Mouse (Mus musculus) forebrain, postnatal 0 days (tissue): ENCODE results near the gene Prdm16. TPM values are rescaled to one million over a fixed set of nuclear protein-coding genes. Genes with fewer than 3 reads are reported as not detected.

ENCODE experiments used
- ATAC-seq: fragments of 200-750 bp; cut with Nextera tagmentation; 2 replicates; pipeline ENCODE4 v1.8.0; 2017; ENCODE audit warnings: mild to moderate bottlenecking, moderate library complexity
- DNase-seq: peaks from one replicate; pipeline ENCODE4 v3.0.0-alpha.2; 2015
- H3K27ac ChIP-seq: fragments of 300-500 bp; sonication (generic); 2 replicates; pipeline ENCODE4 v1.5.1; 2014; ENCODE audit warnings: low read depth, mild to moderate bottlenecking, antibody characterized with exemption, low read length, moderate library complexity, mixed read lengths
- H3K27me3 ChIP-seq: fragments of 300-500 bp; sonication (generic); 2 replicates; pipeline ENCODE4 v1.6.1; 2014; ENCODE audit warnings: mild to moderate bottlenecking, low read length, mixed read lengths; ENCODE audit not compliant: insufficient read depth
- H3K36me3 ChIP-seq: fragments of 300-500 bp; sonication (generic); 2 replicates; pipeline ENCODE4 v1.6.1; 2014; ENCODE audit warnings: mild to moderate bottlenecking, moderate library complexity; ENCODE audit not compliant: insufficient read depth
- H3K4me1 ChIP-seq: fragments of 300-500 bp; sonication (generic); 2 replicates; pipeline ENCODE4 v1.6.1; 2014; ENCODE audit warnings: antibody characterized with exemption; ENCODE audit not compliant: insufficient read depth
- H3K4me2 ChIP-seq: fragments of 300-500 bp; sonication (generic); 2 replicates; pipeline ENCODE4 v1.6.1; 2014; ENCODE audit warnings: low read depth, mild to moderate bottlenecking, moderate library complexity
- H3K4me3 ChIP-seq: fragments of 300-500 bp; sonication (generic); 2 replicates; pipeline ENCODE4 v1.5.1; 2014; ENCODE audit warnings: low read depth, low read length, mixed read lengths
- H3K9ac ChIP-seq: fragments of 300-500 bp; sonication (generic); 2 replicates; pipeline ENCODE4 v1.6.1; 2014; ENCODE audit warnings: mild to moderate bottlenecking
- H3K9me3 ChIP-seq: fragments of 300-500 bp; sonication (generic); 2 replicates; pipeline ENCODE4 v1.6.1; 2016; ENCODE audit warnings: low read length
- CTCF ChIP-seq: sonication (generic); IDR thresholded peaks from 2 replicates; pipeline ENCODE4 v1.5.1; 2016; ENCODE audit warnings: antibody characterized with exemption, control low read depth, low read depth
- WGBS: fragments of 180-500 bp; shearing (Covaris S2); extraction: QIAGEN DNeasy Blood & Tissue Kit; methylation state at CpG from one replicate; pipeline ENCODE4 v1.1.7; 2014; 5-methylcytosine and 5-hydroxymethylcytosine counted together
- polyA plus RNA-seq: library from polyadenylated mRNA; unstranded; fragments of >200 nt; fragmentation: Nextera tagmentation; extraction: Ambion mirVana; gene quantifications from 2 replicates; pipeline ENCODE4 v1.2.1, GENCODE M21; 2015
- total RNA-seq: library from RNA; depleted of rRNA; stranded (reverse); fragments of >200 nt; gene quantifications from 2 replicates; pipeline ENCODE4 v1.2.3, GENCODE M21; 2014

The Prdm16 gene
- total and polyA plus RNA-seq, 2 experiments from 2014 or later: 10.7 to 16.3 TPM

DNA sequence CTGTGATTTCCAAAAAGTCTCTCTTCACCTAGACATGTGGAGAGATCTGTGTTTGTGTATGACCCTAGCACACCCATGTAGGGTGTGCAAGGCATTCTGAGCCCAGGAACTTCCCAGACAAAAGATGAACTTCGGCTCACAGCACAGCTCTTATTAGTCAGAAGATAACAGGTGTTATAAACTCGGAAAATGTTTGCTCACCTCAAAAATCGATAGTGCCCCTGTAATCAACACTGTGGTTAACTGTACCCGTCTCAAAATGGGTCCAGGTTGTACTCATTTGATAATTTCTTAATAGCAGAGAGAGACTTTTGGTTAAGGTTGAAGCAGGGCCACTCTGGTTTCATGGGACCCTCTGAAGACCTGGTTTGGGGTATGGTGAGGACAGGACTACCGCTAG lies 140.2 kb downstream of the Prdm16 start:
- no peak overlapping the region for H3K4me3 ChIP-seq
- ATAC-seq (no peak), DNase-seq (no peak)
- H3K36me3 ChIP-seq: no peaks in the 10 kb centered on the region
- 90% methylated on average over 5 of the region's 5 CpGs for WGBS
- no peak overlapping the region for H3K9ac ChIP-seq
- H3K27me3 ChIP-seq: peaks cover 3% of the 10 kb centered on the region
- peaks cover 19% of the 10 kb centered on the region for H3K4me1 ChIP-seq
- H3K9me3 ChIP-seq: no peaks in the 10 kb centered on the region
- no peak overlapping the region for H3K27ac ChIP-seq
- H3K4me2 ChIP-seq: no peak overlapping the region
- no peak for TF ChIP-seq CTCF

DNA sequence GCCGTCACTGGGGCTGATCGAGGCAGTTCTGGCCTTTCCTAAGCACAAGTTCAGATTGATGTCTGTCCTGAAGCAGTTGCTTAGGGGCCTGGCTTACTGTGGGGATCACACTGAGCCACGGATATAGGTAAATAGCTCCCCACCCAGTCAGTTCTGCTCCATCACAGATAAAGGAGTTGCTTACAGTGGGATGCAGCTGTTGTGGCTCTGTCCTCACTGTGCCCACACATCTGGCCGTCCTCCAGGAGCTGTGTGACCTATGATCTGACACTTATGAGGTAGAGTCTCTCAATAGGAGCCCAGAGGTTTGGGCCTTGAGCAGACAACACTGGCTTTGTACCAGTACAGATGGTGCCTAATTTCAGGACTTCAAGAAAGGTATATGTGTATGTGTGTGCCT lies 142.7 kb downstream of the Prdm16 start:
- H3K4me2 ChIP-seq: no peak overlapping the region
- no peak overlapping the region for H3K4me3 ChIP-seq
- ATAC-seq (no peak), DNase-seq (no peak)
- no peaks in the 10 kb centered on the region for H3K36me3 ChIP-seq
- H3K9ac ChIP-seq: no peak overlapping the region
- no peak overlapping the region for H3K27ac ChIP-seq
- H3K27me3 ChIP-seq: peaks cover 3% of the 10 kb centered on the region
- no peak for TF ChIP-seq CTCF
- WGBS: 57% methylated on average over 4 of the region's 4 CpGs
- peaks cover 2% of the 10 kb centered on the region; the same call in 1 of the 2 replicates for H3K4me1 ChIP-seq
- no peaks in the 10 kb centered on the region for H3K9me3 ChIP-seq

DNA sequence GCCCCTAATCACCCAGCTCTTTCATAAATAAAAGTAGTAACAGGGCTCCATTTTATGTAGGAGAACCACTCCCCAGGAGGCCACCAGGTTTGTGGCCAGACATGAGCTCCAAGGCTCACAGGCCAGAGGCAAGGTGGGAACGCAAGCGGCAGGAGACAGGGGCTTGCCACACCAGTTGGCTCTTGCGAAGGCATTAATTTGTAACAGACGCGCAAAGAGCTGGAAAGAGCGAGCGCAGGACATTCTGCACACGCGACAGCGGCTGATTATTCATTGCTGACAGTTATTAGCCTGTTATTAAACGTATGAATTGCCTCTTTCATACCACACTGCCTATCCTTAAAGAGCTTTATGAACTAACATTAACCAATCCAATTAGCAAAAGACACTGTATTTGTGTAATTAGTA lies 144.0 kb downstream of the Prdm16 start:
- no peak for DNase-seq
- Histone ChIP-seq H3K36me3 (no peaks in the 10 kb centered on the region), H3K4me1 (no peaks in the 10 kb centered on the region; the same call in 1 of the 2 replicates), H3K27ac (no peak overlapping the region), H3K4me3 (no peak overlapping the region), H3K9ac (no peak overlapping the region), H3K27me3 (peaks cover 6% of the 10 kb centered on the region), H3K9me3 (no peaks in the 10 kb centered on the region), H3K4me2 (0 out of 2 replicates have a peak overlapping the region, but pooled peaks have one; percentile 0)
- no peak for TF ChIP-seq CTCF
- WGBS: 18% methylated on average over 11 of the region's 11 CpGs
- no peak for ATAC-seq

DNA sequence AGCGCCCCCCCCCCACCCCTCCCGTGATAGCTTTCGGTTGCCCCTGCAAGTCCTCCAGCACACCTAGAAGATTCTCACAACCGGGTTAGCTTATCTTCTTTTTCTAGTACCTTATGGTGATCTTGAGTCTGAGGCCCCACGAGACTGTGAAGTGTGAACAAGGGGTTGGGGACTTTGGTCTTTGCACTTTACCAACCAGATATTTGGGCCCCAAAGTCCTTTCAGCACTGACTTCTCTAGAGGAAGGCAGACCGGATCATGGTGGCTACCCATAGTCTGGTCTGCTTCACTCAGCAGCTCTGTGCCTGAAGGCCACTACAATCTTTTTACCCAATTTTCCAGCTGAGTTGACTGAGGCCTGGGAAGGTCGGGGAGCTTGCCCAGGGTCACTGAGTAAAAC lies 144.4 kb downstream of the Prdm16 start:
- Histone ChIP-seq H3K27ac (no peak overlapping the region), H3K4me2 (0 out of 2 replicates have a peak overlapping the region, but pooled peaks have one; percentile 0), H3K36me3 (no peaks in the 10 kb centered on the region), H3K27me3 (peaks cover 6% of the 10 kb centered on the region), H3K4me1 (no peaks in the 10 kb centered on the region; the same call in 1 of the 2 replicates), H3K9ac (no peak overlapping the region), H3K9me3 (no peaks in the 10 kb centered on the region), H3K4me3 (no peak overlapping the region)
- WGBS: 47% methylated on average over 7 of the region's 7 CpGs
- DNase-seq (no peak), ATAC-seq (no peak)
- TF ChIP-seq CTCF: no peak

DNA sequence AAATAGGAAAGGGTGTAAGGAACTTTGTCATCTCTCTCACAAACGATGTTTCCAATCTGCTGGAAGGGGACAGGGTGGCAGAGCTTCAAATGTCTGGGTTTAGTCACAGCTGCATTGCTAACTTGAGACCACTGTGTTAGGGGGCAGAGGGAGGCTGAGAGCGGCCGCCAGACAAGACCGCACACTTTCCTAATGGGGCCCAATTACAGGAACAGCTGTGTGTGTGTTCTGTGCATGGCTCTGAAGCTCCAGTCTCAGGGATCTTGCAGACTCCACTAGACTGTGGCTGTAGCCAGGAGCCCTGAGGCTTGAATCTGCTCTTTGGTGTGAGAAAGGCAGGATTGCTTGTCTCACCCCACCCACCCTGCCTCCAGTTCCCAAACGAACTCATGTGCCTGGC lies 148.6 kb downstream of the Prdm16 start:
- ATAC-seq: peak; percentile 68

DNA sequence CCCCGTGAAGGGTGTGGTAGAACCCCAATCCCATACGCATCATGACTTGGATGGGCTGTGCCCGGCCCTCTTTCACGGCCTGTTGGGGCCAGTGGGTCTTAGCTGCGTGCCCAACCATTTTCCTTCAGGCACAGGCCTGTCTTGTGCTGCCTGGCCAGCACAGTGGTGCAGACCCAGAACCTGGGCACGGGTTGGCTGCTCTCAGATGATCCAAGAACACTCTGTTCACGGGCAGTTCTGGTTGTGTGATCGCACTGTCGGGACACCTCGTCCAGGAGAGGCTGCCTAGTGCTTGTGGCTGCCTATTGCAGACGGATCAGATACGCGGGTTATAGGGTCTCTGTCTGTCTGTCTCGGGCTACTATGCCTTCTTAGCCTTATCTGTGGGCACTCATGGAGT lies 154.0 kb downstream of the Prdm16 start:
- H3K9ac ChIP-seq: no peak overlapping the region
- H3K27me3 ChIP-seq: no peaks in the 10 kb centered on the region
- ATAC-seq (no peak), DNase-seq (no peak)
- H3K4me2 ChIP-seq: no peak overlapping the region
- H3K4me3 ChIP-seq: no peak overlapping the region
- no peaks in the 10 kb centered on the region for H3K4me1 ChIP-seq
- H3K9me3 ChIP-seq: no peaks in the 10 kb centered on the region
- no peak overlapping the region for H3K27ac ChIP-seq
- 87% methylated on average over 14 of the region's 14 CpGs for WGBS
- H3K36me3 ChIP-seq: no peaks in the 10 kb centered on the region
- no peak for TF ChIP-seq CTCF

More for the DNA sequence above, 148.6 kb downstream of the Prdm16 start:
- no peak for TF ChIP-seq CTCF
- Histone ChIP-seq H3K4me3 (no peak overlapping the region), H3K4me2 (no peak overlapping the region), H3K36me3 (no peaks in the 10 kb centered on the region), H3K4me1 (no peaks in the 10 kb centered on the region; the same call in 1 of the 2 replicates), H3K9ac (no peak overlapping the region), H3K9me3 (no peaks in the 10 kb centered on the region), H3K27me3 (peaks cover 6% of the 10 kb centered on the region), H3K27ac (no peak overlapping the region)
- WGBS: 26% methylated on average over 5 of the region's 5 CpGs
- DNase-seq: no peak

DNA sequence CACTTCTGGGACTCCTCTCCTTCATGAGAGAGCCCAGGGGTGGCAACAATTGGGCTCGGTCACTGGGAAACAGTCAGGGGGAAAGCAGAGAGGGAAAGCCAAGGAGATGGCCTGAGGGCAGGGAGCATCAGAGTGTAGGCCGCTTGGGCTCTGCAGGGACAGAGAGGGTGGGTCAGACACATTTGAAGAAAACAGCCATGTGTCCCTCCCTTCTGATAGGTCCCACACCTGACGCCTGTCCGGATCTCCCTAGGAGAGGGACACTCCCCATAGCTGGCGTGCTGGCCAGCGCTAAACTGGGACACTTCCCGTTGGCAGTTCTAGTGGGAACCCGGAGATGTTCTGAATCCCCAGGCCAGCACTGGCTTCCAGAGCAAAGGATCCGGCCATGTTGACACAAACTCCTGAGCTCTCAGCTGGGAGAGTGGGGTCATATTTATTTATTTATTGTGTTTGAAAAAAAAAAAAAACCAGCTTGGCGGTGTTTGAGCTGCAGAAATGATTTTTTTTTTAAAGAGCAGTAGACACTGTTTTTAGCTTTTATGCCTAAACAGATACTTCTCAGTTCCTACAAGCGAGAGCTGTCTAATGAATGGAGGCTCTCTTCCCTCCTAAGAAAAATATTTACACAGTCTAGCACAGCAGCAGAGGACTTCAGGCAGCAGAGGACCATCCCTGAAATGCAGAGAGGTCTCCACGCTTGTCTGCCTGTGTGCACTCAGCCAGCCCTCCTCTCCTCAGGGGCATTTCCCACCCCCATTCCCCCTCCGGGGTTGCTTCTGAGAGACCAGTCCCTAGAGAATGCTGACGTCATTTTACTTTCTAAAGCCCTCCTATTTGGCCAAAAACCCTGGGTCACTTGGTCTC lies 154.7 kb downstream of the Prdm16 start:
- H3K9ac ChIP-seq: no peak overlapping the region
- H3K4me1 ChIP-seq: no peaks in the 10 kb centered on the region
- no peaks in the 10 kb centered on the region for H3K27me3 ChIP-seq
- no peak overlapping the region for H3K4me2 ChIP-seq
- no peaks in the 10 kb centered on the region for H3K36me3 ChIP-seq
- no peaks in the 10 kb centered on the region for H3K9me3 ChIP-seq
- no peak for DNase-seq
- WGBS: 68% methylated on average over 14 of the region's 14 CpGs
- no peak overlapping the region for H3K27ac ChIP-seq
- TF ChIP-seq CTCF: no peak
- no peak for ATAC-seq
- H3K4me3 ChIP-seq: no peak overlapping the region
